Mouse (Mus musculus) large intestine, adult 2 months (tissue): ENCODE measurements around the gene Tmem221. TPM values are rescaled to one million over a fixed set of nuclear protein-coding genes. Genes with fewer than 3 reads are reported as not detected.
A peak's percentile ranks its signal among the peaks of the same experiment; 100 is the strongest.
"Not testable (repeated sequence)": the region's sequence is repeated elsewhere in the genome, so short reads cannot be mapped to it uniquely, and the experiment has no call there.

Source experiments
- DNase-seq: peaks from one replicate; pipeline ENCODE4 v3.0.0-alpha.2; 2012; ENCODE audit warnings: low read depth, low spot score
- WGBS: fragments of 180-500 bp; shearing (Covaris S2); methylation state at CpG from one replicate; pipeline ENCODE4 v1.1.7; 2018; 5-methylcytosine and 5-hydroxymethylcytosine counted together
- polyA plus RNA-seq: library from polyadenylated mRNA; depleted of rRNA; stranded (reverse); fragments of >200 nt; gene quantifications from 2 replicates; pipeline ENCODE4 v1.2.3, GENCODE M21; 2012

The Tmem221 gene
- polyA plus RNA-seq, 1 experiment: 1.0 TPM

DNA sequence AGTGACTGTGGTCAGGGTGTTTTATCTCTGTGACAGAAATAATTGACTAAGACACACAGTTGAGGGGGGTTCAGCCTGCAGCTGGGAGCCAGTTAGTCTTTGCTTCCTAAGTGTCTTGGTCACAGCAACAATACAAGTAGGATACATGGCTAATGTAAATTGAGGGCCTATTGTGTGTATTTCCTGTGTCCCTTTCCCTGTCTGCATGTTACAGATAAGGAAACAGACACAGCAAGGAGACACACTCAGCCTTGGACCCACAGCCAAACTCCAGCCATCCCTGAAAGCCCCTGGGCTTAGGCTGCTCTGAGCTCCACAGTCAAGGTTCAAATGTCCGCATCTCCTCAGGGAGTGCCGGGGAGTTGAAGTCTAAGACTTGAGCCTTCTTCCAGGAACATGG lies 4.0 kb downstream of the Tmem221 start:
- no peak for DNase-seq
- WGBS: 87% methylated on average over 2 of the region's 2 CpGs

DNA sequence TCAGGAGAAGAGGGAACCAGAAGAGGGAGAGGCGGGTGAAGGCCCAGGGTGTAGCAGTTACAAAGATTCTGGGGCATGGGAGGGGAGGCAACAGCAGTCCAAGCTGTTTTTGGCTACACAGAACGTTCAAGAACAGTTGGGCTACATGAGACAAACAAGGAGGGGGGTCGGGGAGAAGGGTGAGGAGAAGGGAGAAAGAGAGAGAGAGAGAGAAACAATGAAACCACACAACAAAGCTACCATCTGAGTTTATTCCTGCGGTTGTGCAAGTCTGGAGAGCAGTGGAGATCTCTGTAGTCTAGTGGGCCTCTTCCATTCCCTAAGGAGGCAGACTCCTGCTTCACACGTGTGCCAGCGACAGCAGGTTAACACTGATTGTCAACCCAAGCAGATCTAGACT lies 4.7 kb downstream of the Tmem221 start:
- 68% methylated on average over 6 of the region's 6 CpGs for WGBS
- DNase-seq: no peak

DNA sequence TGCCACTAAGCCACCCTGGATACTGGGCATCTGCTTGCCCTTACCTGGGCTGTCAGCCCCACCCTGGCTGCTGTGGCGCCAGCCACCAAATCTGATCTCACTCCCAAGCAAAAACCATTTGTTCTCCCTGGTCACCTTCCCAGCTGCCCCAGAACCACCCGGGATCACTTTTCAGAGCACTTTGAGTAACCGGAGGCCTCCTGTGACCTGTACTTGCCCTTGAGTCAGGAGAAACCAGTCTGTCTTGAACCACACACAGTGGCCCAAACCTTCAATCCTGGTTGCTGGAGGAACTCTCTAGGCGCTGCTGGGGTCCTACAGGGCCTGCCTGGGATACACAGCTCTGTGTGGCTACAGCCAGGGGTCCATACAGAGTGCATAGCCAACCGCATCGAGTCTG lies 5.9 kb downstream of the Tmem221 start:
- 59% methylated on average over 6 of the region's 6 CpGs for WGBS
- DNase-seq: no peak

DNA sequence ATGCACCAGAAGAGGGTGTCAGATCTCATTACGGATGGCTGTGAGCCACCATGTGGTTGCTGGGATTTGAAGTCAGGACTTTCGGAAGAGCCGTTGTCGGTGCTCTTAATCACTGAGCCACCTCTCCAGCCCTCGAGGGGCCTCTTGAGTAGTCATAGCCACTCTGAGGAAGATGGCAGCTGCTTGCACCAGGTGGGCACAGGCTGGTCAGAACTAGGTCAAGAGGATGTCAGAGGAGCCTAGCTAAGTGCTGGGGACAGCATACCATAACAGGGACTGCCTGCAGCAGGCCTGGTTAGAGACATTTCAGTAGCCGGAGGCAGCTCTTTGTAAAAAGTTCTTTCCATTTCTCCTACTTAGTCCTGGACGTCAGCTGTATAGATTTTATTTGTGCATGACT lies 7.9 kb downstream of the Tmem221 start:
- no peak for DNase-seq
- WGBS: 64% methylated on average over 7 of the region's 7 CpGs

DNA sequence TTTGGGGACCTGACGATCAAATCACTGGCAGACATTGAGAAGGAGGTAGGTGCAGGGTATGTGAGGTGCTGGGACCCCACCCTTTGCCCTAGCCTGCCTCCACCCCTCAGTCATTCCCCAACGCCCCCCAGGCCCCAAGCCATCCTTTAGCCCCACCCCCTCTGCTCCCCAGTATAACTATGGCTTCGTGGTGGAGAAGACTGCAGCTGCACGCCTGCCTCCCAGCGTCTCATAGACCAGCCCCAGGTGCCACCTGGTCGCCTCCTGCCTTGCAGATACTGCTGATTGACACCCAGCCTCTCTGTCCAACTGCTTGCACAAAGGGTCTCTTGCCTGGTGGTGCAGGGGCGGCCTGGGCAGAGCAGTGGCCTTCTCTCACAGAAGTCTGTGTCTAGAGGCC lies 11.1 kb downstream of the Tmem221 start:
- DNase-seq: no peak
- WGBS: 93% methylated on average over 7 of the region's 7 CpGs

DNA sequence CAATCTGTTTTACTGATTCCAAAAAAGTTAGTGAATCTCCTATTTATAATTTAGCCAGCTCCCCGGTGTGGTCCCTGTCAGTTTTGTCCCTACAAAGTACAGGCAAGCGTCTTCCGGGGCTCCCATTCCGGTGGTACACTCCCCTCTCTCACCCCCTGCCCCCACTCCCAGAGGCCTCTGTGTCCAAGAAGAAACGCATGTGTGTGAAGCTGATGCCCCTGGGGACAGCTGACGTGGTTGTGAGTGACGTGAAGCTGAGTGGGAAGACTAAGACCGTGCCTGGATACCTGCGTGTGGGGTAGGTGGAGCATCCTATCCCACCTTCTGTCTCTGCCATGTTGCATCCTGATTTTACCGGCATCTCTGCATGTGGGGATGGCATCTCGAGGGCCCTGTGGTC lies 13.6 kb downstream of the Tmem221 start:
- DNase-seq: no peak
- 92% methylated on average over 11 of the region's 11 CpGs for WGBS

DNA sequence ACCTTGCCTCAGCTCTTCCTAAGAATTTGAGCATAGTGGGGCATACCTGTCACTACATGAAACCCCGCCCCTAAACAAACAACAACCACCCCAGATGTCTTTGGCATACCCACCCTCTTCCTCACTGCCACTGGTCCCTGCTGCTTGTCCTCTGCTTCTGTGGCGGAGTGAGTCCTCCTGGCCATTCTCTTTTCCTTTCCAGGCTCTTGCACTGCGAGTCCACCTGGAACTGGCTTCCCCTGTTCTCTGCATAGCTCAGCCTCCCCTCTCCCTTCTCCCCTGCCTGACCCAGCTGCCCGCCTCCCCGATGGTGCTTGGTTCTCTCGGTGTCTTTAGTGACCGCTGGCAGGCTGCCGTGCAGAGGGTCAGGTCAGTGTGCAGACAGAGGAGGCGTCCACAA lies 14.9 kb downstream of the Tmem221 start:
- 80% methylated on average over 9 of the region's 9 CpGs for WGBS
- no peak for DNase-seq

DNA sequence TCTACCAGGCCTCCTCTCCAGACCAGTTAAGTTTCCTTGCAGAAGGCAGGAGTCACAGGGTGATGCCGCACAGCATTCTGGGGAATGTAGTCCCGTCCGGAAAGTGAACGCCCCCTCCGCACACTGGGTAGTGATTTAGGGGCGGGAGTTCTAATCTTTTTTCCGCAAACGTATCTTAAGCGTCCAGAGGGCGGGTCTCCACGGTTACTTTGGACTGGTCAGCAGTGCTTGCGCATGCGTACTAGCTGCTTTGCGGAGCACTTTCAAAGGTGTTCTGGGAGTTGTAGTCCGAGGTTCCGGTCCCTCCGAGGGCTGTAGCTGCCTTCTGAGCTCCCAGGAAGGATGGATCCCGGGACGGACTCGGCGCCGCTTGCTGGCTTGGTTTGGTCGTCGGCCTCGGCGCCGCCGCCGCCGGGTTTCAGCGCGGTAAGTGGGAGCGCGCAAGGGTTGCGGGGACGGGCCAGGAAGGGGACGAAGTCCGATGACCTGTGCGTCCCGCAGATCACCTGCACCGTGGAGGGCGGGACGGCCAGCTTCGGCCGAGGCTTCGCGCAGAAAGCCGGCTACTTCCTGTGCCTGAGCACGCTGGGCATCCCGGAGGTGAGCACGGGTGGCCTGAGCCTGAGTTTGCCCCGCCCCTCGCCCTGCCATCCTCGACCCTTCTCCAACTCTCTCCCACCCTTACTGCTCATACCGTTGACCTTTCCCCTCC lies 15.9 kb downstream of the Tmem221 start, which contains the start of gene Mvb12a:
TSS of gene Mvb12a (plus strand) at position 291 of the 712 bp plus-strand sequence.
- under 1% methylated on average over 55 of the region's 55 CpGs for WGBS
- DNase-seq: peak; percentile 91

DNA sequence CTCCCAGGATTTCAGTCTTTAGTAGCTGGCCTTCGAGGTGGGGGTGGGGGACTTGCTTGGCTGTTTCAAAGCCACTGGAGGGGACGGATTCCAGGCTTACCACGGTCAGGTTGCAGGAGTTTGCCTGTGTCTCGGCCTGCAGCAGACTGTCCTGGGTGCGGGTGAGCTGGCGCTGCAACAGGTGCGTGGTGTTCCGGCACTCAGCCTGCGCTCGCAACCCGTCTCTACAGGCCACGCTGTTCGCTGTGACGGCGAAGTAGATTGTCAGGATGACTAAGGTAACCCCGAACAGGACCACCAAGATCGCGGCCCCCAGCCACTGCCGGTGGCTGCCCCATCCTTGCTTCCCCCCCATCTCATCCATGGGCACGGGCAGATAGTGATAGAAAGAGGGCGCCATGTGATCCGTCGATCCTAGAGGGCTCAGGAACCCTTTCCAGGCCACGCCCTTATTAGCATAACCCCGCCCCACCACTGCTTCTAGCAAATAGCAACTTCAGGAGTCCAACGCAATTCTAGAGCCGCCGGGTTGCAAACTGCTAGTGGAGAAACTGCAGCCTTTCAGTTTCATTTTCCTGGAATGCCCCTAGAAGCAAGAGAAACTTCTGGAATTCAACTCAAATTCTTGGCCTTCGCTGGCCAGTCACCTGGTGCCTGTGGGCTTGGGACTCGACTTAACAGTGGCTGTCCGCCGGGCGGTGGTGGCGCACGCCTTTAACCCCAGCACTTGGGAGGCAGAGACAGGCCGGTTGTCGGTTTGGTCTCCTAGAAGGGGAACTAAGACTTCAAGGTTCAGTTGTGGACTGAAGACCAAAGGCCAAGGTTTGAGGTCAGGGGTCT lies 21.4 kb downstream of the Tmem221 start, which contains the start of gene Bst2:
TSS of gene Bst2 (minus strand) at position 429 of the 840 bp plus-strand sequence.
- WGBS: 3% methylated on average over 37 of the region's 37 CpGs
- DNase-seq: peak; percentile 95

DNA sequence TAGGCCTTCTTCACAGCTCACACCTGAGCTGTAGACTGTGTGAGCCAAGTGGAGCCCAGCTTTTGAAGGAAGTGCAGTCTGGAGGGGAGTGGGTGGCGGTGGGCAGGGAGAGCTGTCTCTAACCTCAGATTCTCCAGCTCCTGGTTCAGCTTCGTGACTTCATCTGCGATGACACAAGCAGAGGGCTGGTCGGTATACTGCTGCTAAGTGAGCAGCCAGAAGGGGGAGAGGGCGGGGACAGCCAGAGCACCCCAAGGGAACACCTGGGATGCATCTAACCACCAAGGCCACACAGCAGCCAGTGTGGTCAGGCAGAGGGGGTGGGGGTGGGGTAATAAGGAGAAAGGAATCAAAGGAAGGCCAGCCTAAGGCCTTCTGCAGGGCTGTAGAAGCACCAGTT lies 23.0 kb downstream of the Tmem221 start:
- no peak for DNase-seq

DNA sequence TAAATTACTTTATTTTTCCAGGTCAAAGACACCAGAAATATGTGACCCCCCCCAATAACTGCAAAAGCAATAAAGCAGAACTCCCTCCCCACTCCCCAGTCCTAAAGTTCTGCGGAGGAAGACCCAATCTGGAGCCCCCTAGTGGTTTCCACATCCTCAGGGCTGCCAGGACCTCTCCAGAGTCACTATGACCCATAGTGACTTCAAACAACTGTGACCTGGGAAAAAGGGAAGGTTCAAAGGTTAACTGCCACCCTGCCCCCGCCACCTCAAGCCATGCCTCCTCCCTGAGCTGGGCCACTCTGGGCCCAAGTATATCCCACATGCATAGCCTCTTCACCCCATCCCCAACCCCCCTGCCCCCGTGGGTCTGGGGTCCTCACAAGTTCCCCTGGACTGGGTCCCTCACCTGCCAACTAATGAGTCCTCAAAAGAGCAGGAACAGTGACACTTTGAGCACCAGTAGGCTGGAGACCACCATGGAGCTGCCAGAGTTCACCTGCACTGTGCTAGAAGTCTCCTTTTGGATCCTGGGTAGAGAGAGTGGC lies 24.3 kb downstream of the Tmem221 start:
- 63% methylated on average over 3 of the region's 3 CpGs for WGBS

More for the DNA sequence above, 23.0 kb downstream of the Tmem221 start:
- 73% methylated on average over 5 of the region's 5 CpGs for WGBS

DNA sequence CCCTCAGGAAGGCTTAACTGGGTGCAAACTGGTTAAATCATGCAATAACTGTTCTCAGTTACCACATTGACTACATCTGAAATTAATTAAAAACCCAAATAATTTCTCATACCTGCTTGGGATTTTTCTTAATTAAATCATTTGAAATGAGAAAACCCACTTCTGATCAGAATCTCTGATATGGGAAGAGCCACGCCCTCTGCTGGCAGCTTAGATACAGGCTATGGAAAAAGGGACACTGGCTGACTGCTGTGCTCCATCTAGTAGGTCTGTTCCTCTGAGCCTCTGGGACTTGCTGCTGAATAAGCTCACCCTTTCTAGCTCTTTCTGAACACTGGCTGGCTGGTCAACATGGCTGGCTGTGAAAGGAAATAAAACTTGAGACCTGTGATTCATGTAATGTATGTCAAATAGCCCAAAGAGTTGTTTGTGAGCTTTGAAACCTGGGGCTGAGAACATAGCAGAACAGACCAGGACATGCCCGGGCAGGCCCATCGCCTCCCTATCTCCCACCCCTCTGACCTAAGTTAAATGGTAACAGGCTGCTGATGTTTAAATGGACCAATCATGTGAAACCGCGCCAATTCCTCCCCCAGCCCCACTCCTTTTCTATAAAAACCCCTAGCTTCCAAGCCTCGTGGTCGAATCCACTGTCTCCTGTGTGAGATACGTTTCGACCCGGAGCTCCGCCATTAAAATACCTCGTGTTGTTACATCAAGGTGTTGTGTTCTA lies 27.8 kb downstream of the Tmem221 start:
- DNase-seq: not testable (repeated sequence)
- 71% methylated on average over 8 of the region's 12 CpGs for WGBS

More for the DNA sequence above, 24.3 kb downstream of the Tmem221 start:
- no peak for DNase-seq

DNA sequence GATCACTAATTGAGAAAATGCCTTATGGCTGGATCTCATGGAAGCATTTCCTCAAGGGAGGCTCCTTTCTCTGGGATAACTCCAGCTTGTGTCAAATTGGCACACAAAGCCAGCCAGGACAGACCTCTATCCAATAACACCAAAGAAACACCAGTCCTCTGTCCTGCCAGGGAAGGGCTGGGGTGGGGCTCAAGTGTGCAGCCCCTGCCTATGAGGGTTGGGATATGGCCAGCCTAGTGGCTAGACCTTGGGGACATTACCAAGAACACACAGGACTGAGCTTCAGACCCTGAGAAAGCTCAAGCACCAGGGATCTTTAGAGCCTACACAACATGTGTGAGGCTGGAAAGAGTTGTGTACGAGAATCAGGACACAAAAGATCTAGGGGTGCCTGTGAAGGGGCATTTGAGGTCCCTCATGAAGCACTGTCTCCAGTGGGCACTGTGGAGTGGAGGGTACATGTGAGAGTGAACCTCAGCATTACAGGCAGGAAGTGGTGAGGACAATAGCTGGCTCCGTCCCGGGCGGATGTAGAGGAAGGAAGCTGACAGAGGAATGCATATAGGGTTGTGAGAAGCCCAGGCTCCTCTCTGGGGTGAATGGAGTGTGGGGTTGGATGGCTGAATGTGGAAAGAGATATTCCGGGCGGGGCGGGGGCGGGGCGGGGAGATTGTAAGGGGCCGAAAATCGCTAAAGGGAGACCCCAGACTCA lies 30.2 kb downstream of the Tmem221 start:
- WGBS: 65% methylated on average over 11 of the region's 11 CpGs
- DNase-seq: no peak

DNA sequence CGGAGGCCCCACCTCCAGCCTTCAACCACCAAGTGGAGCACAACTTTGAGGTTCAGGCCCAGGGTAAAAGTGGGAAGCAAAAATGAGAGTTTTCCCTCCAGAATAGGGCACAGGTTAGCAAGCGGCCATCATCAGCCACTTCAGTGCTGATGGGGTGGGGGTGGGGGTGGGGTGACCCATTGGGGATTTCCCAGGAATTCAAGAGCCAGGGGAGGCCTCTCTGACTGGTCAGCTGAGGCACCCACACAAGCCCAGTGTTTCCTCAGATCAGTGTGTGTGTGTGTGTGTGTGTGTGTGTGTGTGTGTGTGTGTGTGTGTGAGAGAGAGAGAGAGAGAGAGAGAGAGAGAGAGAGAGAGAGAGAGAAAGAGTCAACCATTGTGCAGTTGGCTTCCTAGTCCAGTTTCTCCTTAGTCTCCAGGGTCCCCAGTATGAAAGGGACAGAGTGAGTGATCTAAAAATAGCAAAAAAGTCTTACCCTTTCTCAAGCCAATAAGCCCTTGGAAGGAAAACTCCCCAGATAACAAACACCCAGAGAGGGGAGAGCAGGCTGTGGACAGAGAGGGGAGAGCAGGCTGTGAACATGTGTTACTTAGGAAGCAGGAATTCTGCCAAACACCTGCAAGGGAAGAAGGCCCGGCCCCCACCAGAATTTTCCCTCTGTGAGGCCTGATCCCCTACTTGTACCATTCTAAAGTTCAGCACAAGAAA lies 31.4 kb downstream of the Tmem221 start:
- WGBS: 58% methylated on average over 3 of the region's 3 CpGs
- no peak for DNase-seq

DNA sequence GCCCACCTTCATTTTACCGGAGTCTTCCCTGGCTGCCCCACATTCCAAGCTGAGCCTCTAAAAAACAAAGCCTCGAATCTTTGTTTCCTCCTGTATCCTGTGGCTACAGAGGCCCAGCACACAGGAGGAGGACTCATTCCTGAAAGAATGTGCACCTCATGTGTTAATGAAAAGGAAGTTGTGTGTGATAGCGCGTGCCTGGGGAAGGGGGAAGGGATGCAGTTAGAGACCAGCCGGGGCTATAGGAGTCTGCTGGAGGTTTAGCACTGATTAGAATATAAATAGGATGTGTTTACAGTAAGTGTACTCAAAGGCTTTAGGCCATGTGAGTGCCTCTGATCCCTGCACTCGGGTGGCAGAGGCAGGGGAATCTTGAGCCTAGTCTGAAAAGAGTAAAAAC lies 32.4 kb downstream of the Tmem221 start:
- DNase-seq: no peak
- WGBS: 39% methylated on average over 6 of the region's 6 CpGs

DNA sequence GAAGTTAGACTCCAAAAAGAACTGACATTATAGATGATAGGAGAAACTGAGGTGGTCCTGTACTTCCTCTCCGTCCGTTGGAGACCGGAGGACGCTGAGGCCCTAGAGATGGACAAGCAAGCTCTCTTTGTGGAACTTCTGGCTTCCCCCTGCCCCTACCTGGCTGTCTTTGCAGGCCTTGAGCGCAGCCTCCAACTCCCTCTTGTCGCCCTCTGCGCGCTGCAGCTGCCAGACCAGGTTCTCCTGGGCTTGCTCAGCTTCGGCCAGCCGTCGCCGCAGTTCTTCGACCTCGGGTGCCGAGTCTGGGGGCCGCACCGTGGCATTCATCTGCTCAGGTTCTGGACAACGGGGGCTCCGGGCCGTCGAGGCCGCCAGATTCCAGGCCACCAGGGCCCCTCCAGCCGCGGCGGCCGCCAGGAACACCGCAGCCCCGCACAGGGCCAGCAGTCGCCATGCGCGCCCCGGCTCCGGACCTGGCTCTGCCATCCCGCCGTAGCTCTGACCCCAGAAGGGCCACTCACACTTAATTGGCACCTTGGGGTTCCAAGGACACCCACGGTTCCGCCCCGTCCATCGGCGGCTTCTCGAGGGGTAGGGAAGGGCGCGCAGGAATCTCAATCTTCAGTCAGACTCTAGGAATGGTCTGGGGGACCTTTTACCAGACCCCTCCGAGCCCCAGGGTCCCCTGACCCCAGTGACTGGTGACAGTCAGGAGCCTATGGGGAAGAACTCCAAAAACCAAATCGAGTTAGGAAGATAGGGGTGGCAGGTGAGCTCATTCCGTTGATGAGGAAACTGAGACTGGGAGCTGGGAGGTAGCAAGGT lies 33.2 kb downstream of the Tmem221 start, which contains the start of gene Ccdc194:
TSS of gene Ccdc194 (minus strand) at position 486 of the 825 bp plus-strand sequence.
- 25% methylated on average over 46 of the region's 46 CpGs for WGBS
- no peak for DNase-seq

DNA sequence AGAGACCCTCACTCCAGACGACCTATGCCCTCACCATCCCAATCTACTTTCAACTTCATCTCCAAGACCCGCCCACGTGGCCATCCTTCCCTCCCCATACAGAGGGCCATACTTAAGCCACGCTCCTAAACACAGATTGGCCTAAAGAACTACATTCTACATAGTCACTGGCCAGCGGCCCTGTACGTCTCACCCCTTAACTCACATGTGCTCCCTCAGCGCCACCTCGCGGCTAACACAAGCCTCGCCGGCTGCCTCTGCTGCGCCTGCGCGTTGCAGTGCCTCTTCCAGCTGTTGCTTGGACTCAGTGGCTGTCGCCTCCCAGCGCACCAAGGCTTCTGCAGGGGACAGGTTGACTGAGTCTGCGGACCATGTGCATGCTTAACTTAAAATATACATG lies 37.0 kb downstream of the Tmem221 start:
- peak; percentile 78 for DNase-seq
- 2% methylated on average over 17 of the region's 17 CpGs for WGBS
